Comparison of ENCODE assay signal across 19 mouse cellular contexts in genomic region chr4:102566421-102566820, GRCm38 (mm10).
DNase-seq lines count a peak whose midpoint lies in the region; ATAC-seq and TF ChIP-seq lines count a peak whose summit lies in the region.
"Had no signal": no experiment of that assay in that cellular context is flagged by ENCODE, and none has a peak within 500 bp of the region (broad histone marks: within the 10 kb centered on the region; RNA-seq: fewer than 3 reads in every experiment).

No protein-coding gene starts in this region.

- no peak for ATAC-seq in liver, embryonic 11.5 days (replicated peaks; ENCODE audit: low FRiP score)
- ATAC-seq in neutrophil, adult 5-6 weeks (ENCODE audit: extremely low read depth, insufficient number of reproducible peaks, low FRiP score, poor library complexity, severe bottlenecking), result peak; percentile 17; the same call in 1 of the 2 replicates
- ATAC-seq: forebrain, embryonic 14.5 days had no signal

- no peak for TF ChIP-seq POLR2A in liver, adult 2 months (IDR thresholded peaks at IDR 0.05; ENCODE audit: extremely low read depth, insufficient read depth, low read length)

- H3K9ac ChIP-seq in liver, adult 2 months (ENCODE audit: low read depth, low read length), result no peak overlapping the region
- no peak overlapping the region for H3K9ac ChIP-seq in liver, embryonic 11.5 days (ENCODE audit: low read depth, low read length)
- H3K9ac ChIP-seq: heart, embryonic 12.5 days; hindbrain, embryonic 14.5 days had no signal

- no peak overlapping the region for H3K4me2 ChIP-seq in liver, embryonic 11.5 days
- H3K4me2 ChIP-seq: heart, embryonic 12.5 days; hindbrain, embryonic 14.5 days had no signal

- H3K4me3 ChIP-seq in liver, adult 2 months (ENCODE audit: insufficient read depth, low read depth, low read length), result no peak overlapping the region
- no peak overlapping the region for H3K4me3 ChIP-seq in liver, embryonic 11.5 days (ENCODE audit: low read depth, low read length)
- H3K4me3 ChIP-seq in limb, embryonic 10.5 days, result no peak overlapping the region
- H3K4me3 ChIP-seq in forebrain, embryonic 10.5 days, result no peak overlapping the region
- H3K4me3 ChIP-seq: embryonic facial prominence, embryonic 10.5 days; heart, adult 2 months; heart, embryonic 12.5 days; hindbrain, embryonic 10.5 days had no signal

- peak; percentile 22 for DNase-seq in liver, adult 2 months (ENCODE audit: extremely low read depth, low read depth, low spot score)
- DNase-seq in liver, embryonic 11.5 days (ENCODE audit: low spot score), result no peak
- DNase-seq in 416B (ENCODE audit: low read depth), result peak; percentile 50
- DNase-seq in limb, embryonic 10.5 days (ENCODE audit: low spot score), result peak; percentile 17
- DNase-seq in forebrain, embryonic 10.5 days (ENCODE audit: extremely low spot score, low spot score), result no peak
- no peak for DNase-seq in adrenal gland, adult (ENCODE audit: inconsistent age in 2 of 2, low spot score in 1 of 2)
- DNase-seq: adrenal gland, adult 8-10 months; adrenal gland, postnatal 36 days; cerebellum, adult 2 months; cerebellum, postnatal 10 days; gastrocnemius, postnatal 36 days; heart, adult 2 months had no signal

- H3K79me2 ChIP-seq in liver, adult 2 months (ENCODE audit: control insufficient read depth, insufficient read depth, low read length), result no peaks in the 10 kb centered on the region

- H3K4me1 ChIP-seq in liver, adult 2 months (ENCODE audit: control insufficient read depth, insufficient read depth, low read length), result peaks cover 6% of the 10 kb centered on the region
- peaks cover 39% of the 10 kb centered on the region for H3K4me1 ChIP-seq in liver, embryonic 11.5 days (replicated peaks; ENCODE audit: control insufficient read depth, insufficient read depth, low read length)
- peaks cover 44% of the 10 kb centered on the region for H3K4me1 ChIP-seq in limb, embryonic 10.5 days
- peaks cover 56% of the 10 kb centered on the region for H3K4me1 ChIP-seq in forebrain, embryonic 10.5 days

- H3K36me3 ChIP-seq in liver, adult 2 months (ENCODE audit: control insufficient read depth, insufficient read depth, low read length), result no peaks in the 10 kb centered on the region
- no peaks in the 10 kb centered on the region for H3K36me3 ChIP-seq in liver, embryonic 11.5 days (ENCODE audit: control insufficient read depth, insufficient read depth, low read length)
- no peaks in the 10 kb centered on the region for H3K36me3 ChIP-seq in limb, embryonic 10.5 days
- H3K36me3 ChIP-seq in forebrain, embryonic 10.5 days (replicated peaks), result no peaks in the 10 kb centered on the region
- H3K36me3 ChIP-seq: embryonic facial prominence, embryonic 10.5 days; heart, embryonic 12.5 days; hindbrain, embryonic 10.5 days had no signal

- no peak for TF ChIP-seq CTCF in liver, adult 2 months (IDR thresholded peaks at IDR 0.05; ENCODE audit: low read depth, low read length)

- H3K27me3 ChIP-seq in liver, adult 2 months (ENCODE audit: control insufficient read depth, insufficient read depth, low read length), result no peaks in the 10 kb centered on the region
- H3K27me3 ChIP-seq in liver, embryonic 11.5 days (replicated peaks; ENCODE audit: control insufficient read depth, insufficient read depth, low read length), result no peaks in the 10 kb centered on the region
- 0 out of 2 replicates have a peak, but pooled peaks cover 10% of the 10 kb centered on the region for H3K27me3 ChIP-seq in limb, embryonic 10.5 days (ENCODE audit: low read depth, poor library complexity, severe bottlenecking)
- peaks cover 25% of the 10 kb centered on the region for H3K27me3 ChIP-seq in forebrain, embryonic 10.5 days (ENCODE audit: poor library complexity, severe bottlenecking)
- H3K27me3 ChIP-seq: CH12.LX; heart, embryonic 12.5 days had no signal

- H3K9me3 ChIP-seq in liver, embryonic 11.5 days (ENCODE audit: control insufficient read depth, low read length), result no peaks in the 10 kb centered on the region
- H3K9me3 ChIP-seq in limb, embryonic 10.5 days (replicated peaks), result no peaks in the 10 kb centered on the region
- no peaks in the 10 kb centered on the region for H3K9me3 ChIP-seq in forebrain, embryonic 10.5 days
- H3K9me3 ChIP-seq: embryonic facial prominence, embryonic 10.5 days; heart, embryonic 12.5 days; hindbrain, embryonic 10.5 days had no signal

- WGBS in liver, adult 2 months, result 25% methylated on average over 1 of the region's 1 CpGs
- WGBS in liver, embryonic 11.5 days, result 23% methylated on average over 1 of the region's 1 CpGs
- 32% methylated on average over 1 of the region's 1 CpGs for WGBS in limb, embryonic 10.5 days
- WGBS in forebrain, embryonic 10.5 days, result 19% methylated on average over 1 of the region's 1 CpGs

- no peak overlapping the region for H3K27ac ChIP-seq in liver, adult 2 months (replicated peaks; ENCODE audit: insufficient read depth, low read depth, low read length)
- no peak overlapping the region for H3K27ac ChIP-seq in liver, embryonic 11.5 days (ENCODE audit: low read depth, low read length)
- H3K27ac ChIP-seq in limb, embryonic 10.5 days, result no peak overlapping the region
- H3K27ac ChIP-seq in forebrain, embryonic 10.5 days, result no peak overlapping the region
- H3K27ac ChIP-seq: embryonic facial prominence, embryonic 10.5 days; heart, adult 2 months; hindbrain, embryonic 10.5 days; hindbrain, embryonic 14.5 days had no signal

Comparison
In these comparisons a context has a peak if more than half of its experiments do, and no peak if none do; other contexts are left out.
1. DNase-seq: peak in liver, adult 2 months (single experiment), 416B (single experiment) and limb, embryonic 10.5 days (single experiment); none in liver, embryonic 11.5 days (single experiment), forebrain, embryonic 10.5 days (single experiment) and adrenal gland, adult (0 of 2).